Mouse (Mus musculus) forebrain, embryonic 12.5 days (tissue): ENCODE measurements around the gene Rab3il1. TPM values are rescaled to one million over a fixed set of nuclear protein-coding genes. Genes with fewer than 3 reads are reported as not detected.
A peak's percentile ranks its signal among the peaks of the same experiment; 100 is the strongest.

Experiments
- ATAC-seq: fragments of 200-750 bp; cut with Nextera tagmentation; 2 replicates; pipeline ENCODE4 v1.8.0; 2017; ENCODE audit warnings: moderate TSS enrichment; ENCODE audit not compliant: low FRiP score
- H3K27ac ChIP-seq: fragments of 300-500 bp; sonication (generic); 2 replicates; pipeline ENCODE4 v1.5.1; 2016; ENCODE audit warnings: mild to moderate bottlenecking
- H3K27me3 ChIP-seq: fragments of 300-500 bp; sonication (generic); 2 replicates; pipeline ENCODE4 v1.6.1; 2016; ENCODE audit warnings: mild to moderate bottlenecking
- H3K36me3 ChIP-seq: fragments of 300-500 bp; sonication (generic); replicated peaks from 2 replicates; pipeline ENCODE4 v1.6.1; 2016; ENCODE audit warnings: mild to moderate bottlenecking
- H3K4me1 ChIP-seq: fragments of 300-500 bp; sonication (generic); 2 replicates; pipeline ENCODE4 v1.6.1; 2016
- H3K4me2 ChIP-seq: fragments of 300-500 bp; sonication (generic); 2 replicates; pipeline ENCODE4 v1.6.1; 2016; ENCODE audit warnings: mild to moderate bottlenecking, moderate library complexity
- H3K4me3 ChIP-seq: fragments of 300-500 bp; sonication (generic); replicated peaks from 2 replicates; pipeline ENCODE4 v1.5.1; 2016; ENCODE audit warnings: mild to moderate bottlenecking
- H3K9ac ChIP-seq: fragments of 300-500 bp; sonication (generic); 2 replicates; pipeline ENCODE4 v1.6.1; 2016; ENCODE audit warnings: mild to moderate bottlenecking
- H3K9me3 ChIP-seq: fragments of 300-500 bp; sonication (generic); 2 replicates; pipeline ENCODE4 v1.6.1; 2016
- WGBS: fragments of 180-500 bp; shearing (Covaris S2); methylation state at CpG from one replicate; pipeline ENCODE4 v1.1.7; 2016; 5-methylcytosine and 5-hydroxymethylcytosine counted together
- polyA plus RNA-seq: library from polyadenylated mRNA; unstranded; fragments of >200 nt; fragmentation: Nextera tagmentation; extraction: Ambion mirVana; gene quantifications from 2 replicates; pipeline ENCODE4 v1.2.1, GENCODE M21; 2016

Rab3il1 gene
- polyA plus RNA-seq, 1 experiment from 2014 or later, result 22.7 TPM

GRCm38 (mm10) chr19:10061624-10062023, 60.2 kb downstream of the Rab3il1 start:
- H3K27me3 ChIP-seq, result no peaks in the 10 kb centered on the region
- peaks cover 8% of the 10 kb centered on the region; the same call in 1 of the 2 replicates for H3K4me1 ChIP-seq
- 93% methylated on average over 2 of the region's 2 CpGs for WGBS
- peak overlapping the region; percentile 70; the same call in 1 of the 2 replicates for H3K27ac ChIP-seq
- H3K9me3 ChIP-seq, result no peaks in the 10 kb centered on the region
- peaks cover 66% of the 10 kb centered on the region for H3K36me3 ChIP-seq
- no peak for ATAC-seq
- no peak overlapping the region for H3K4me2 ChIP-seq
- no peak overlapping the region for H3K9ac ChIP-seq
- no peak overlapping the region for H3K4me3 ChIP-seq

GRCm38 (mm10) chr19:10062292-10062691, 60.8 kb downstream of the Rab3il1 start:
- no peaks in the 10 kb centered on the region for H3K27me3 ChIP-seq
- H3K9ac ChIP-seq, result no peak overlapping the region
- no peak overlapping the region for H3K4me3 ChIP-seq
- ATAC-seq, result no peak
- peaks cover 8% of the 10 kb centered on the region; the same call in 1 of the 2 replicates for H3K4me1 ChIP-seq
- peaks cover 67% of the 10 kb centered on the region for H3K36me3 ChIP-seq
- 93% methylated on average over 8 of the region's 8 CpGs for WGBS
- H3K4me2 ChIP-seq, result no peak overlapping the region
- H3K27ac ChIP-seq, result no peak overlapping the region
- H3K9me3 ChIP-seq, result no peaks in the 10 kb centered on the region

DNA sequence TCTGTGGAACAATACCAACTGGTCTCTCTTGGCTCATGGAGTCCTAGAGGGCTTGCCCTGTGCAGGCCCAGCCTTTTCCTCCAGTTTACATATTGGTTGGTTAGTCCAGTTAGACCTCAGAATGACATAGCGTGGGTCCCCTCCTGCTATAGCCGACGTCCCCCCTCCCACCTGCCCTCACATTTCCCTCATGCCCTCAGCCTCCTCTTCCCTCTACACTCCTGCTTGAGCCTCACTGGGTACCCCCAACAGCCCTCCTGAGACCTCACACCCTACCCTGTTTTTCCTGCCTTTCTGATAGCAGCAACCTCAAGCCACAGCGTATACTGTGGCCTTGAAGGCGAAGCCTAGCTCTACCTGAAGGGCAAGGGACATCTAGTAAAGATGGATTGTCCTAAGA, 61.4 kb downstream of the Rab3il1 start:
- Histone ChIP-seq H3K36me3 (peaks cover 71% of the 10 kb centered on the region), H3K9me3 (no peaks in the 10 kb centered on the region), H3K27me3 (no peaks in the 10 kb centered on the region), H3K4me2 (no peak overlapping the region), H3K4me3 (no peak overlapping the region), H3K4me1 (peaks cover 8% of the 10 kb centered on the region; the same call in 1 of the 2 replicates), H3K27ac (no peak overlapping the region), H3K9ac (no peak overlapping the region)
- no peak for ATAC-seq
- WGBS, result 87% methylated on average over 5 of the region's 5 CpGs

- Histone ChIP-seq H3K4me3 (no peak overlapping the region), H3K4me1 (peaks cover 8% of the 10 kb centered on the region; the same call in 1 of the 2 replicates), H3K36me3 (peaks cover 86% of the 10 kb centered on the region), H3K9ac (no peak overlapping the region), H3K4me2 (no peak overlapping the region), H3K9me3 (no peaks in the 10 kb centered on the region), H3K27me3 (no peaks in the 10 kb centered on the region), H3K27ac (peak overlapping the region; percentile 61)
- 76% methylated on average over 10 of the region's 10 CpGs for WGBS
- ATAC-seq, result no peak
These were observed 62.9 kb downstream of the Rab3il1 start for GRCm38 (mm10) chr19:10064173-10065012.

- Histone ChIP-seq H3K27ac (no peak overlapping the region), H3K9ac (no peak overlapping the region), H3K36me3 (peaks cover 99% of the 10 kb centered on the region), H3K4me3 (no peak overlapping the region), H3K27me3 (no peaks in the 10 kb centered on the region), H3K9me3 (no peaks in the 10 kb centered on the region), H3K4me2 (no peak overlapping the region), H3K4me1 (peaks cover 8% of the 10 kb centered on the region; the same call in 1 of the 2 replicates)
- ATAC-seq, result no peak
- 95% methylated on average over 5 of the region's 5 CpGs for WGBS
These were observed 64.2 kb downstream of the Rab3il1 start for GRCm38 (mm10) chr19:10065465-10066188.

DNA sequence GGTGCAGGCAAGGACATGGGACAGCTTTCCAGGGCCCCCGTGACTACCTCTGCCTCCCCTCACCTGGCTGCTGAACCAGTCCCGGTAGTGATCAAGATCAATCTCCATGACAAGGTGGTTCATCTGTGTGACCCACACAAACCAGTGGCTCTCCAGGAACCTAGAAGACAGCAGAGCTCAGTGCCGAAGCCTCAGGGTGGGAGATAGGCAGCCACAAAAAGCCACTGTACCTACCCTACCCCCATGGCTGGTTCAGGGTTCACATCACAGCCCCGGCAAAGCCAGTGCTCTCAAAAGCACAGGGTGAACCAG, 64.7 kb downstream of the Rab3il1 start:
- H3K36me3 ChIP-seq, result peaks cover 100% of the 10 kb centered on the region
- 92% methylated on average over 4 of the region's 4 CpGs for WGBS
- H3K27me3 ChIP-seq, result no peaks in the 10 kb centered on the region
- H3K4me2 ChIP-seq, result no peak overlapping the region
- H3K4me1 ChIP-seq, result peaks cover 3% of the 10 kb centered on the region; the same call in 1 of the 2 replicates
- H3K9me3 ChIP-seq, result no peaks in the 10 kb centered on the region
- H3K27ac ChIP-seq, result no peak overlapping the region
- no peak for ATAC-seq
- no peak overlapping the region for H3K4me3 ChIP-seq
- H3K9ac ChIP-seq, result no peak overlapping the region

DNA sequence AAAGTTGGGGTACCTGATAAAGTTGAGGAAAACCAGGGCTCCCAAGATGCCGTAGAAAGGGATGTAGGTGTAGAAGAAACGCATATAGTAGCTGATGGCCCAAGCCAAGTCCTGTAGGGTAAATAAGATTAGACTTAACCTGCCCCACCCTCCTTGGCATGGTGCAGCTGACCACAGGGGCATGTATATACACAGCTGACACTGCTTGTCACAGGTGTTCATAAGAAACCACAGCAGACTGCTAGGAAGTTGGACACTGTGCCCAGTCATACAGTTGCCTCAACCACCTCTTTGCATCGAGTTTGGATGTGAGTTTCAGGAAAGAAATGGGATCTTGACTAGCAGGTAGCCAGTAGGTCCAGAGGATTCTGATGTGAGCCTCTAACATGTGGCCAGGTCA, 65.0 kb downstream of the Rab3il1 start:
- Histone ChIP-seq H3K9ac (no peak overlapping the region), H3K4me2 (no peak overlapping the region), H3K4me3 (no peak overlapping the region), H3K9me3 (no peaks in the 10 kb centered on the region), H3K36me3 (peaks cover 100% of the 10 kb centered on the region), H3K27ac (no peak overlapping the region), H3K4me1 (peaks cover 3% of the 10 kb centered on the region; the same call in 1 of the 2 replicates), H3K27me3 (no peaks in the 10 kb centered on the region)
- no peak for ATAC-seq
- WGBS, result 93% methylated on average over 3 of the region's 3 CpGs

DNA sequence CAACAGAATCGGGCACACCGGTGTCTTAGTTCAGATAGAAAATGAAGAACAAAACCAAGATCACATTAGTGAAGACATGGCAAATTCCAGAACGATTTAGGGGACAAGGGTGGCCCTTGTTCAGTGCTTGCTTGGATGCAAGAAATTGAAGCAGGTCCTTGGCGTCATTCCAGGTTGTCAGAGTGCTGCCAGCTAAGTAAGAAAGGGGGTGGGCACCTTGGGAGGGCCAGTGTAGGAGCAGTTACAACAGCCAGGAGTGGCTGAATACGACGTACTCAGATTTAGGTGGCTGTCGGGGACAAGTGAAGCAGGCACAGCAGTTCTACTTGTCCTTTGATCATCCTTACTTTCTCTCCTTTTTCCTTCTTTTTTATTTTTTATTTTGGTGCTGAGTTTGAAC, 66.2 kb downstream of the Rab3il1 start:
- no peak for ATAC-seq
- Histone ChIP-seq H3K9me3 (no peaks in the 10 kb centered on the region), H3K27ac (no peak overlapping the region)

GRCm38 (mm10) chr19:10070186-10070980, 68.9 kb downstream of the Rab3il1 start:
- Histone ChIP-seq H3K4me1 (peaks cover 9% of the 10 kb centered on the region; the same call in 1 of the 2 replicates), H3K9me3 (no peaks in the 10 kb centered on the region), H3K4me3 (no peak overlapping the region), H3K27me3 (no peaks in the 10 kb centered on the region), H3K36me3 (peaks cover 100% of the 10 kb centered on the region), H3K4me2 (no peak overlapping the region), H3K9ac (no peak overlapping the region), H3K27ac (no peak overlapping the region)
- whole genome bisulfite sequencing, result 96% methylated on average over 8 of the region's 8 CpGs
- ATAC-seq, result no peak

More for the DNA sequence above, 66.2 kb downstream of the Rab3il1 start:
- Histone ChIP-seq H3K36me3 (peaks cover 100% of the 10 kb centered on the region), H3K9ac (no peak overlapping the region), H3K4me3 (no peak overlapping the region), H3K4me2 (no peak overlapping the region), H3K27me3 (no peaks in the 10 kb centered on the region), H3K4me1 (peaks cover 9% of the 10 kb centered on the region; the same call in 1 of the 2 replicates)
- WGBS, result 76% methylated on average over 7 of the region's 7 CpGs

GRCm38 (mm10) chr19:10071166-10071565, 69.7 kb downstream of the Rab3il1 start:
- no peaks in the 10 kb centered on the region for H3K9me3 ChIP-seq
- peak overlapping the region; percentile 19; the same call in 1 of the 2 replicates for H3K27ac ChIP-seq
- no peak for ATAC-seq

GRCm38 (mm10) chr19:10071892-10072291, 70.4 kb downstream of the Rab3il1 start:
- H3K4me3 ChIP-seq, result no peak overlapping the region
- H3K4me2 ChIP-seq, result no peak overlapping the region
- ATAC-seq, result no peak
- 64% methylated on average over 4 of the region's 4 CpGs for WGBS
- peaks cover 9% of the 10 kb centered on the region; the same call in 1 of the 2 replicates for H3K4me1 ChIP-seq
- H3K9me3 ChIP-seq, result no peaks in the 10 kb centered on the region
- peaks cover 100% of the 10 kb centered on the region for H3K36me3 ChIP-seq
- peak overlapping the region; percentile 38; the same call in 1 of the 2 replicates for H3K27ac ChIP-seq
- no peak overlapping the region for H3K9ac ChIP-seq
- H3K27me3 ChIP-seq, result no peaks in the 10 kb centered on the region

More at GRCm38 (mm10) chr19:10071166-10071565, 69.7 kb downstream of the Rab3il1 start:
- Histone ChIP-seq H3K4me3 (no peak overlapping the region), H3K27me3 (no peaks in the 10 kb centered on the region), H3K36me3 (peaks cover 100% of the 10 kb centered on the region), H3K4me2 (no peak overlapping the region), H3K4me1 (peaks cover 9% of the 10 kb centered on the region; the same call in 1 of the 2 replicates), H3K9ac (no peak overlapping the region)
- 69% methylated on average over 5 of the region's 5 CpGs for WGBS

GRCm38 (mm10) chr19:10073145-10073544, 71.7 kb downstream of the Rab3il1 start:
- Histone ChIP-seq H3K9me3 (no peaks in the 10 kb centered on the region), H3K4me1 (peaks cover 9% of the 10 kb centered on the region; the same call in 1 of the 2 replicates), H3K36me3 (peaks cover 100% of the 10 kb centered on the region), H3K4me3 (no peak overlapping the region), H3K27ac (no peak overlapping the region), H3K9ac (no peak overlapping the region), H3K4me2 (no peak overlapping the region), H3K27me3 (no peaks in the 10 kb centered on the region)
- ATAC-seq, result no peak
- 95% methylated on average over 5 of the region's 5 CpGs for WGBS
